Mouse (Mus musculus): ENCODE results near the gene Rgl1.

- TF ChIP-seq POLR2A (IDR thresholded peaks at IDR 0.05; ENCODE audit: control insufficient read depth, extremely low read depth, insufficient read depth, low read length, poor library complexity) (no peak), CTCF (IDR thresholded peaks at IDR 0.05; ENCODE audit: borderline replicate concordance, control insufficient read depth, extremely low read depth, insufficient read depth, low read length, poor library complexity) (no peak)
These were observed 266.3 kb downstream of the Rgl1 start for GRCm38 (mm10) chr1:152499802-152500201.
